Mouse (Mus musculus) midbrain, embryonic 10.5 days (tissue): Measurements from ENCODE around the gene Jam3. TPM values are rescaled to one million over a fixed set of nuclear protein-coding genes. Genes with fewer than 3 reads are reported as not detected.
A peak's percentile ranks its signal among the peaks of the same experiment; 100 is the strongest.

ENCODE experiments used
- DNase-seq: peaks from one replicate; pipeline ENCODE4 v3.0.0-alpha.2; 2017; ENCODE audit warnings: low spot score
- H3K27ac ChIP-seq: fragments of 300-500 bp; sonication (generic); replicated peaks from 2 replicates; pipeline ENCODE4 v1.5.1; 2016; ENCODE audit warnings: mild to moderate bottlenecking
- H3K27me3 ChIP-seq: fragments of 300-500 bp; sonication (generic); 2 replicates; pipeline ENCODE4 v1.6.1; 2016; ENCODE audit warnings: low read depth, mild to moderate bottlenecking; ENCODE audit not compliant: poor library complexity, severe bottlenecking
- H3K36me3 ChIP-seq: fragments of 300-500 bp; sonication (generic); 2 replicates; pipeline ENCODE4 v1.6.1; 2016; ENCODE audit warnings: mild to moderate bottlenecking, moderate library complexity
- H3K4me1 ChIP-seq: fragments of 300-500 bp; sonication (generic); 2 replicates; pipeline ENCODE4 v1.6.1; 2016
- H3K4me3 ChIP-seq: fragments of 300-500 bp; sonication (generic); 2 replicates; pipeline ENCODE4 v1.5.1; 2016; ENCODE audit warnings: mild to moderate bottlenecking, moderate library complexity
- H3K9me3 ChIP-seq: fragments of 300-500 bp; sonication (generic); replicated peaks from 2 replicates; pipeline ENCODE4 v1.6.1; 2016; ENCODE audit warnings: mild to moderate bottlenecking
- WGBS: fragments of 180-500 bp; shearing (Covaris S2); methylation state at CpG from one replicate; pipeline ENCODE4 v1.1.7; 2016; 5-methylcytosine and 5-hydroxymethylcytosine counted together
- polyA plus RNA-seq: library from polyadenylated mRNA; unstranded; fragments of >200 nt; fragmentation: Nextera tagmentation; extraction: Ambion mirVana; gene quantifications from 2 replicates; pipeline ENCODE4 v1.2.1, GENCODE M21; 2016

Jam3 gene
- polyA plus RNA-seq, result 146 and 147 TPM in 2 replicates

DNA sequence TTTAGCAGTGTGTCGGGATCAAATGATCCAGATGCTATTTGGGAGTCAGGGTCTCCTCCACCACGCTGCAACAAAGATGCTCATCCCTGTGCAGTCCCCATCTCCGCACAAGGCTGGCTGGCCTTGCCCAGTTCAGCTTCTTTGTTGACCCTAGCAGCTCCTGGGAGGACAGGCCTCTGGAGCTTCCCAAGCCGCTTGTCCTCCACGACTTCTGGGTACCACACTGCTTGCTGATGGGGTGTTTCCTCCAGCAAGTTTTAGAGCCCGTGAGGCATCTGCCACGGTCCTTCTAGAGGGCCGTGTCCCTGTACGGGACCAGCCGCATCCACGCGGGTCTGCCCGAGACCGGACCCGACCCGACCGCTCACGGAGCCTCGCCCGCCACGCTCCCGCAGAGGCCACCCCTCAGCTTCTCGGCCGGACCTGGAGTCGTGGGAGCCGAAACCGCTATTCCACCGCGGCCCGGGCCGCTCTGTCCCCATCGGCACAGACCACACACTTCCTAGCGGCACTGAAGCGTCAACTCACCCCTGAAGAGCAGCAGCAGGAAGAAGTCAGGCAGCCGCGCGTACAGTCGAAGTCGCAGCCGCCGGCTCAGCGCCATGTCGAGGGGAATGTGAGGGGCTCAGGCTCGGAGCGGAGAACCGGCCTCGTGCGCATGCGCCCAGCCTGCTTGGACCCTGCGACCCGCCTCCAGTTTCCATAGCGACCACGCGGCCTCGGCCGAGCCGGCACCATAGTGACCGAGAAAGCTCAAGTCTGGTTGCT, at the start of gene Jam3:
Jam3 (minus strand) TSS at position 659 of the 768 bp plus-strand sequence.
- Histone ChIP-seq H3K36me3 (peaks cover 27% of the 10 kb centered on the region), H3K27ac (peak within 1 kb of the TSS; percentile 96), H3K4me3 (peak within 1 kb of the TSS; percentile 88), H3K9me3 (no peaks in the 10 kb centered on the region), H3K27me3 (no peaks in the 10 kb centered on the region), H3K4me1 (peaks cover 46% of the 10 kb centered on the region)
- WGBS, result under 1% methylated on average over 58 of the region's 58 CpGs
- peak; percentile 98 for DNase-seq

- H3K27me3 ChIP-seq, result 0 out of 2 replicates have a peak, but pooled peaks cover 20% of the 10 kb centered on the region
Observed at GRCm38 (mm10) chr9:27204201-27204600, 49.0 kb upstream of the Jam3 start.

GRCm38 (mm10) chr9:27203134-27203533, 47.9 kb upstream of the Jam3 start:
- DNase-seq, result peak; percentile 91
- H3K27me3 ChIP-seq, result 0 out of 2 replicates have a peak, but pooled peaks cover 20% of the 10 kb centered on the region
- 0 out of 2 replicates have a peak, but pooled peaks cover 5% of the 10 kb centered on the region for H3K9me3 ChIP-seq
- H3K4me3 ChIP-seq, result peak overlapping the region; percentile 7; the same call in 1 of the 2 replicates
- peak overlapping the region; percentile 71 for H3K27ac ChIP-seq
- 3% methylated on average over 2 of the region's 2 CpGs for WGBS
- no peaks in the 10 kb centered on the region for H3K36me3 ChIP-seq
- H3K4me1 ChIP-seq, result peaks cover 33% of the 10 kb centered on the region

More at GRCm38 (mm10) chr9:27204201-27204600, 49.0 kb upstream of the Jam3 start:
- H3K36me3 ChIP-seq, result no peaks in the 10 kb centered on the region
- peaks cover 33% of the 10 kb centered on the region for H3K4me1 ChIP-seq
- WGBS, result 91% methylated on average over 6 of the region's 6 CpGs
- DNase-seq, result no peak
- 0 out of 2 replicates have a peak, but pooled peaks cover 5% of the 10 kb centered on the region for H3K9me3 ChIP-seq
- H3K27ac ChIP-seq, result peak overlapping the region; percentile 71
- H3K4me3 ChIP-seq, result no peak overlapping the region

- DNase-seq, result no peak
- Histone ChIP-seq H3K4me3 (no peak overlapping the region), H3K27me3 (0 out of 2 replicates have a peak, but pooled peaks cover 20% of the 10 kb centered on the region), H3K36me3 (no peaks in the 10 kb centered on the region), H3K27ac (peak overlapping the region; percentile 71; the same call in 1 of the 2 replicates), H3K9me3 (0 out of 2 replicates have a peak, but pooled peaks cover 5% of the 10 kb centered on the region), H3K4me1 (peaks cover 33% of the 10 kb centered on the region)
- 78% methylated on average over 8 of the region's 8 CpGs for WGBS
Observed at GRCm38 (mm10) chr9:27201472-27202219, 46.4 kb upstream of the Jam3 start.

- Histone ChIP-seq H3K9me3 (no peaks in the 10 kb centered on the region), H3K27me3 (no peaks in the 10 kb centered on the region), H3K27ac (peak overlapping the region; percentile 73; the same call in 1 of the 2 replicates), H3K4me1 (peaks cover 34% of the 10 kb centered on the region), H3K4me3 (no peak overlapping the region), H3K36me3 (no peaks in the 10 kb centered on the region)
- no peak for DNase-seq
- 77% methylated on average over 5 of the region's 6 CpGs for WGBS
Observed at GRCm38 (mm10) chr9:27193592-27194080, 38.4 kb upstream of the Jam3 start.

DNA sequence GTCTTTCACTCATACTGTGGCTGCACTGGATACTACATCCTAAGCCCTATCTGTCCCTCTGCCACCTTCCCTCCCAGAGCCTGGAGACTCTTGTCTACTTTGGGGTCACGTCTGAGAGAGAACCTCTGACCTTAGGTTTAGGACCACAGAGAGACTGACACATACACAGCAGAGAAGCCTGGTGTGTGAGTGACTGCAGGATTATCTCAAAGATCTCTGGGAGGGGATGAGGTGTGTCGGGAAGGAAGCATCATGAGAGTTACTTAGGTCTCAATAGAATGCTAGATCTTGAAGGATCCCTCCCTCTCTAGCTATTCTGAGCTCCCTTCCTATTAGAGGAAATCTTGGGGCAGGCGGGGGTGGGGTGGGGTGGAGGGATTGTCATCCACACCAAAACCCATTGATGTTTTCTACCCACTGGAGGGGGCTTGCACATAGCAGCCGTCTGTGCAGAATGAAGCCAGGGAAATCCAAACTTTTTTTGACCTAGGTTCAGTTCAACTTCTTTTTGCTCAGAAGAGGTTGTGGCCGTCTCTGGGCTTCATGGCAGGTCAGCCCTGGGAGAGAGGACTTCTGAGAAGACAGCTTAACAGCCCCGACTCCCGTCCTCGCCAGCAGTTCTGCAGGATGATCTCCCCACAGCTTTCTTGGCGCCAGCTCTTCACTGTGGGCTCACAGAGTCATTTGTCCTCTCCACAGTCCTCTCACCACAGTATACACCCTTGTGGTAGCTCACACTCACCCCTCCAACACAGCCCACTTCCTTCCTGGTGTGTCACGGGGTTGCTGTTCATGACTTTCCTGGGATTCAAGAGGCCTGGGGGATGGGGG, 37.8 kb upstream of the Jam3 start:
- WGBS, result 63% methylated on average over 10 of the region's 10 CpGs
- Histone ChIP-seq H3K36me3 (no peaks in the 10 kb centered on the region), H3K4me3 (no peak overlapping the region), H3K9me3 (no peaks in the 10 kb centered on the region), H3K27me3 (no peaks in the 10 kb centered on the region), H3K27ac (peak overlapping the region; percentile 73), H3K4me1 (peaks cover 34% of the 10 kb centered on the region)
- no peak for DNase-seq

GRCm38 (mm10) chr9:27192001-27192760, 37.0 kb upstream of the Jam3 start:
- WGBS, result 9% methylated on average over 14 of the region's 14 CpGs

DNA sequence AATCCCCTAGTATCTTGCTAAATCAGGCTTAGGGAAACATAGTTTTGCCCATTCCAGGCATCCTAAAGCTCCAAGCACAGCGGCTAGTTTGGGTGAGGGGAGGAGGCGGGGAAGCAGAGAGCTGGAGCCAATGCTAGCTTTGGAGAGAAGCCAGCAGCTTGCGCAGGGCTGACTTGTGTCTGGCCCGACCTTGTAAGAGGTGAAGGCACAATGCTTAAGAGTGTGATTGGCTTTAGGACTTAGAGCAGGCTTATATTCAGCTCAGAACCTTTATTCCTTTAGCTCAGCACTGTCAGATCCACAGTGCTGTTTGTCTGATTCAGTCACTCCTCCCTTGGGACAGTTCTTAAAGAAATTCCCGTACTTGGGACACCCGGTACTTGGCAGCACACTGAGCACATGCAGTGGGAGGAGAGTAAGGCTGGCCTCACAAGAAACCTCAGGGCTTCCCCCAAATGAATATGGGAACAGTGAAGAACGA, 36.3 kb upstream of the Jam3 start:
- H3K36me3 ChIP-seq, result no peaks in the 10 kb centered on the region
- peak overlapping the region; percentile 49 for H3K4me3 ChIP-seq
- no peaks in the 10 kb centered on the region for H3K9me3 ChIP-seq
- 4% methylated on average over 7 of the region's 7 CpGs for WGBS
- H3K4me1 ChIP-seq, result peaks cover 34% of the 10 kb centered on the region
- DNase-seq, result peak; percentile 28
- peak overlapping the region; percentile 73 for H3K27ac ChIP-seq
- no peaks in the 10 kb centered on the region for H3K27me3 ChIP-seq

More at GRCm38 (mm10) chr9:27192001-27192760, 37.0 kb upstream of the Jam3 start:
- no peaks in the 10 kb centered on the region for H3K36me3 ChIP-seq
- peak overlapping the region; percentile 49 for H3K4me3 ChIP-seq
- peak; percentile 77 for DNase-seq
- H3K27ac ChIP-seq, result peak overlapping the region; percentile 73
- peaks cover 34% of the 10 kb centered on the region for H3K4me1 ChIP-seq
- H3K27me3 ChIP-seq, result no peaks in the 10 kb centered on the region
- H3K9me3 ChIP-seq, result no peaks in the 10 kb centered on the region

- Histone ChIP-seq H3K27me3 (no peaks in the 10 kb centered on the region), H3K9me3 (no peaks in the 10 kb centered on the region), H3K4me1 (peaks cover 38% of the 10 kb centered on the region), H3K36me3 (no peaks in the 10 kb centered on the region), H3K27ac (no peak overlapping the region), H3K4me3 (no peak overlapping the region)
- 78% methylated on average over 8 of the region's 8 CpGs for WGBS
- DNase-seq, result no peak
Observed at GRCm38 (mm10) chr9:27190461-27190860, 35.2 kb upstream of the Jam3 start.

GRCm38 (mm10) chr9:27189306-27189705, 34.1 kb upstream of the Jam3 start:
- Histone ChIP-seq H3K27me3 (no peaks in the 10 kb centered on the region), H3K36me3 (no peaks in the 10 kb centered on the region), H3K4me3 (no peak overlapping the region), H3K9me3 (no peaks in the 10 kb centered on the region), H3K4me1 (peaks cover 37% of the 10 kb centered on the region), H3K27ac (no peak overlapping the region)
- DNase-seq, result no peak
- 85% methylated on average over 2 of the region's 2 CpGs for WGBS

DNA sequence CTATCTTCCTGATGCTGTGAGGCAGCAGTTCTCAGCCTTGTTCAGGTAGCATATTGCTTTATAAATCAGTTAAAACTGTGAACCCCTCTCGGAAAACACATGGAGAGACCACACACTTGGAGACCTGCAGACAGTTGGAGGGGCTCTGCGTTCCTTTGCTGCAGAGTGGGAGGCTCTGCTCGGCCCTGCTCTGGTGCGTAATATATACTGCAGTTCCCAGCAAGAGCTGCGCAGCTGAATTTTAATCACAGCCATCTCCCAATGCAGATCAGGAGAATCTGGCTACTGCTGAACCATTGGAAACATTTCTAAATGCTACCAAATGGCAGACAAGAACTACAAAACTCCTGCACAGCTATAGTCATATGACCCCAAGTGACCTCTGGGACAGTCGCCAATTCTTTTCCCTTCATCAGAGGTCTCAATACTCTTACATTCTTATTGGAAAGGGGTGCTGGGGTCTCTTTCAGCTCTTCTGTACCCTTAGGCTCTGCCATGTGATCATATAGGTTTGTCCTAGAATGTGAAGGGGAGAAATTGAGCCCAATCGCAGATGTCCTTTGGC, 33.5 kb upstream of the Jam3 start:
- Histone ChIP-seq H3K4me3 (no peak overlapping the region), H3K27me3 (no peaks in the 10 kb centered on the region), H3K27ac (no peak overlapping the region), H3K36me3 (no peaks in the 10 kb centered on the region), H3K4me1 (peaks cover 32% of the 10 kb centered on the region), H3K9me3 (no peaks in the 10 kb centered on the region)
- 87% methylated on average over 7 of the region's 7 CpGs for WGBS
- DNase-seq, result no peak
